Mouse (Mus musculus): ENCODE measurements around the gene Thap4. TPM values are rescaled to one million over a fixed set of nuclear protein-coding genes. Genes with fewer than 3 reads are reported as not detected.

Gene Thap4
- total RNA-seq, 4 experiments from 2014 or later, result 33.6 to 45.6 (median 42.1) TPM

Other genes with a start within 250 kb of the Thap4 start
- 10 to 100 TPM; 12.2 to 13.9 (median 12.8) TPM for gene Farp2, start 242.8 kb downstream of the Thap4 start, total RNA-seq (2022)
- 100 to 1,000 TPM; 350 to 369 (median 358) TPM for gene Stk25, start 96.2 kb downstream of the Thap4 start, total RNA-seq (2022)
- gene Bok, start 69.2 kb downstream of the Thap4 start, total RNA-seq (2022), result 10 to 100 TPM; 26.6 to 35.9 (median 30.8) TPM
- gene Atg4b, start 3.4 kb downstream of the Thap4 start, total RNA-seq (2022), result 10 to 100 TPM; 77.7 to 85.0 (median 79.6) TPM
- 10 to 100 TPM; 45.2 to 50.9 (median 46.1) TPM for gene Dtymk, start 47.1 kb upstream of the Thap4 start, total RNA-seq (2022)
- gene Ing5, start 49.1 kb upstream of the Thap4 start, total RNA-seq (2022), result 10 to 100 TPM; 11.8 to 14.5 (median 13.9) TPM
- 10 to 100 TPM; 11.0 to 18.3 (median 15.6) TPM for gene D2hgdh, start 70.0 kb upstream of the Thap4 start, total RNA-seq (2022)
- under 1 TPM in 2 of 4 experiments, not detected in 2; 0.13 to 0.14 TPM for gene Gal3st2, start 106.4 kb upstream of the Thap4 start, total RNA-seq (2022)
- gene Gal3st2b, start 163.4 kb upstream of the Thap4 start, total RNA-seq (2022), result under 1 TPM; 0.16 to 0.41 (median 0.34) TPM
- gene Gal3st2c, start 235.6 kb upstream of the Thap4 start, total RNA-seq (2022), result under 1 TPM in 2 of 4 experiments, not detected in 2; 0.07 to 0.12 TPM

Measured in left cerebral cortex, adult 8-10 months (tissue).